Mouse (Mus musculus): ENCODE measurements around the gene Rora.

- TF ChIP-seq SRF (IDR thresholded peaks at IDR 0.05; ENCODE audit: control insufficient read depth, insufficient read length, low read depth) (no peak), MYOG (IDR thresholded peaks at IDR 0.05; ENCODE audit: control insufficient read depth in 1 of 3, insufficient read depth in 1 of 3, insufficient read length in 2 of 3, low read depth in 2 of 3) (no peak), POLR2AphosphoS2 (IDR thresholded peaks at IDR 0.05; ENCODE audit: insufficient read length, low read depth) (no peak), TCF12 (IDR thresholded peaks at IDR 0.05; ENCODE audit: insufficient read depth, poor library complexity, severe bottlenecking) (no peak), POLR2A (IDR thresholded peaks at IDR 0.05; ENCODE audit: insufficient read length, low read depth) (no peak), TCF3 (IDR thresholded peaks at IDR 0.05; ENCODE audit: insufficient read length, low read depth) (no peak)
Measured at GRCm38 (mm10) chr9:69190726-69191125, 537.1 kb downstream of the Rora start.
